Mouse (Mus musculus) heart, adult 2 months (tissue): ENCODE data around the gene Bbip1.

ENCODE experiments used
- CTCF ChIP-seq: fragments of 200-600 bp; IDR thresholded peaks from 2 replicates; pipeline ENCODE4 v1.8.1; 2022; ENCODE audit warnings: antibody characterized with exemption, mild to moderate bottlenecking, moderate library complexity
- POLR2A ChIP-seq: fragments of 200-500 bp; IDR thresholded peaks from 2 replicates; pipeline ENCODE4 v1.6.1; 2011; ENCODE audit warnings: mild to moderate bottlenecking, low read depth, low read length, control low read depth; ENCODE audit not compliant: insufficient read depth

- TF ChIP-seq POLR2A (no peak), CTCF (no peak)
Observed at GRCm38 (mm10) chr19:53962511-53962910, 18.1 kb upstream of the Bbip1 start.
